Mouse (Mus musculus) heart, postnatal 0 days (tissue): ENCODE measurements around the gene Med17. TPM values are rescaled to one million over a fixed set of nuclear protein-coding genes. Genes with fewer than 3 reads are reported as not detected.
"Not testable (repeated sequence)": the region's sequence is repeated elsewhere in the genome, so short reads cannot be mapped to it uniquely, and the experiment has no call there.

Experiments
- ATAC-seq: fragments of 200-750 bp; cut with Nextera tagmentation; 2 replicates; pipeline ENCODE4 v1.8.0; 2017; ENCODE audit warnings: low read depth, moderate number of reproducible peaks, moderate library complexity; ENCODE audit not compliant: insufficient read depth
- DNase-seq: peaks from one replicate; pipeline ENCODE4 v3.0.0-alpha.2; 2016; ENCODE audit warnings: low spot score
- H3K27ac ChIP-seq: fragments of 300-500 bp; sonication (generic); 2 replicates; pipeline ENCODE4 v1.5.1; 2014; ENCODE audit warnings: low read depth, mild to moderate bottlenecking
- H3K27me3 ChIP-seq: fragments of 300-500 bp; sonication (generic); 2 replicates; pipeline ENCODE4 v1.6.1; 2014; ENCODE audit warnings: low read length, mixed read lengths; ENCODE audit not compliant: control insufficient read depth, insufficient read depth
- H3K36me3 ChIP-seq: fragments of 300-500 bp; sonication (generic); replicated peaks from 2 replicates; pipeline ENCODE4 v1.6.1; 2014; ENCODE audit warnings: low read length, mixed read lengths; ENCODE audit not compliant: control insufficient read depth, insufficient read depth
- H3K4me1 ChIP-seq: fragments of 300-500 bp; sonication (generic); 2 replicates; pipeline ENCODE4 v1.6.1; 2014; ENCODE audit warnings: antibody characterized with exemption; ENCODE audit not compliant: control insufficient read depth, insufficient read depth
- H3K4me2 ChIP-seq: fragments of 300-500 bp; sonication (generic); 2 replicates; pipeline ENCODE4 v1.6.1; 2014; ENCODE audit warnings: low read depth, mild to moderate bottlenecking, low read length, moderate library complexity
- H3K4me3 ChIP-seq: fragments of 300-500 bp; sonication (generic); 2 replicates; pipeline ENCODE4 v1.5.1; 2014; ENCODE audit warnings: low read depth, low read length
- H3K9ac ChIP-seq: fragments of 300-500 bp; sonication (generic); replicated peaks from 2 replicates; pipeline ENCODE4 v1.6.1; 2014; ENCODE audit warnings: low read depth, low read length, mixed read lengths
- H3K9me3 ChIP-seq: fragments of 300-500 bp; sonication (generic); replicated peaks from 2 replicates; pipeline ENCODE4 v1.6.1; 2016; ENCODE audit warnings: low read length; ENCODE audit not compliant: control insufficient read depth
- CTCF ChIP-seq: IDR thresholded peaks from 2 replicates; pipeline ENCODE4 v1.5.1; 2016; ENCODE audit warnings: antibody characterized with exemption, control low read depth, low read depth
- EP300 ChIP-seq: IDR thresholded peaks from 2 replicates; pipeline ENCODE4 v1.6.1; 2016; ENCODE audit warnings: antibody characterized with exemption, low read depth
- WGBS: fragments of 180-500 bp; shearing (Covaris S2); extraction: QIAGEN DNeasy Blood & Tissue Kit; methylation state at CpG from one replicate; pipeline ENCODE4 v1.1.7; 2014; 5-methylcytosine and 5-hydroxymethylcytosine counted together
- polyA plus RNA-seq: library from polyadenylated mRNA; unstranded; fragments of >200 nt; fragmentation: Nextera tagmentation; extraction: Ambion mirVana; gene quantifications from 2 replicates; pipeline ENCODE4 v1.2.1, GENCODE M21; 2015
- total RNA-seq: library from RNA; depleted of rRNA; stranded (reverse); fragments of >200 nt; gene quantifications from 2 replicates; pipeline ENCODE4 v1.2.3, GENCODE M21; 2014; ENCODE audit warnings: low replicate concordance

The Med17 gene
- total and polyA plus RNA-seq, 2 experiments from 2014 or later: 11.9 to 14.8 TPM

DNA sequence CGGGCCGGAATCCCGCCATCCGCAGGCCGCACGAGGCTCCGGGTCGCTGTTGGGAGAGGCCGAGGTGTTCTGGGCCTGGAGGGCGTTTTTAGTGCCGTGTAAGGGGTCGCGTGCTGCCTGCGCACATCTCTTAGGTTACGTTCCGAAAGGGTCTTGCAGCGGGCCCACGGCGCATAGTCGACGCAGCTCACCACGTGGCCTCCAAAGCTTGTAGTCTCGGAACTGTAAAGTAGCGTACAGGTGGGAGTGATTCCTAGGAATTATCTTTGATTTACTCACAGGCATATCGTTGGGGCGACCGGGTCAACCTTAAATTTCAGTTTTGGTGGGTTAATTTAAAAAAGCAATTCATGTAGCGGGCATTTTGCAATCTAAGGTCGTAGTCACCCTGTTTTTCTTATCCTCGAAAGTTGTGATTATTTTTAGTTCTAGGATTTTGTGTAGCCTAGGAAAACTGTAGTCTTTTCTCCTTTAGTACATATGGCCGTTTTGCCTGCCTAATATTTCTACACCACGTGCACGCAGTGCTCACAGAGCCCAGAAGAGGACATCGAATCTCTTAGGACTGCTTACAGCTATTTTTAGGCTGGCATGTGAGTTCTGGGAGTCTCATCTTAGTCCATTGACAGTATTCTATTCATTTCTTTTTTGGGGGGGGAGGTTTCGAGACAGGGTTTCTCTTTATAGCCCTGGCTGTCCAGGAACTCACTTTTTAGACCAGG is 26.8 kb upstream of the Med17 start, which contains the start of gene 4931406C07Rik:
TSS of gene 4931406C07Rik (minus strand) at position 51 of the 722 bp plus-strand sequence.
- TF ChIP-seq EP300: no peak; the same call in 1 of the 2 replicates
- no peak for TF ChIP-seq CTCF
- DNase-seq (peak; percentile 33), ATAC-seq (peak; percentile 66)
- Histone ChIP-seq H3K36me3 (peaks cover 31% of the 10 kb centered on the region), H3K4me2 (peak within 1 kb of the TSS; percentile 77), H3K9me3 (no peaks in the 10 kb centered on the region), H3K27ac (peak within 1 kb of the TSS; percentile 93), H3K9ac (peak within 1 kb of the TSS; percentile 93), H3K27me3 (no peaks in the 10 kb centered on the region), H3K4me3 (peak within 1 kb of the TSS; percentile 85), H3K4me1 (peaks cover 36% of the 10 kb centered on the region)
- WGBS: under 1% methylated on average over 35 of the region's 35 CpGs

DNA sequence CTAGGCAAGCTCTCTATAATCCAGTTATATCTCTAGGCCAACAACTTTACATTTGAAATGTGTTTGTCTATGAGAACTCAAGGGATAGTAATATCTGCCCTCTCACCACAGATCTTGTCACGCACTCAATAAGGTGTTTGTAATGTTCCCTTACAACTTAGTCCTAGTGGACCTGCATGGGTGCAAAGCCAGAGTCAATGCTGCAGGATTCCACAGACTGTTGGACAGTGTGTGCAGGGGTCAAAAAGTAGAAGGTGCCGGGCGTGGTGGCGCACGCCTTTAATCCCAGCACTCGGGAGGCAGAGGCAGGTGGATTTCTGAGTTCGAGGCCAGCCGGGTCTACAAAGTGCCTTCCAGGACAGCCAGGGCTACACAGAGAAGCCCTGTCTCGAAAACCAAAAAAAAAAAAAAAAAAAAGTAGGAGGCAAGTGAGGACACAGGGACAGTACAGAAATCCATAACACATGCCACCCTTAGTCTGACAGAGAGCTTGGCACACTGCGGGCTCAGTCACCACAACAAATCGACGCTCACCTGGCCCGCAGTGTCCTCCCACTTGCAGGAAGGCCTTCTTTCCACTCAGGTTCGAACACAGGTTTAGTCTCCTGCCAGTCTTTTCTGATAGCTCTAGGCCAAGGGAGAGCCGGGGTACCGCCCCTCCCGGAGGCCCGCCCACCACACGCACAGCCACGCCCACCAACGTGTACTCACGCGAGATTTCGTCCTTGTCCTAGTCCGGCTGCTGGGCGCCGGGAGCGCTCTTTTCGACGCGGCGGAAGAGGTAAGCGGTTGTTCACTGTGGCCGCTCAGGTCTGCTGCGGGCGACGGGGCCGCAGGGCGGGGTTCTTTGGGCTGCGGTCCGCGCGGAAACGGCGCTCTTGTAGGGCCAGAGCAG is 26.0 kb upstream of the Med17 start, which contains the start of gene Taf1d:
TSS of gene Taf1d (plus strand) at position 712 of the 895 bp plus-strand sequence.
- ATAC-seq (peak; percentile 97), DNase-seq (peak; percentile 90)
- Histone ChIP-seq H3K4me1 (peaks cover 36% of the 10 kb centered on the region), H3K27ac (peak within 1 kb of the TSS; percentile 93), H3K36me3 (peaks cover 26% of the 10 kb centered on the region), H3K4me2 (peak within 1 kb of the TSS; percentile 77), H3K4me3 (peak within 1 kb of the TSS; percentile 85), H3K9me3 (no peaks in the 10 kb centered on the region), H3K27me3 (no peaks in the 10 kb centered on the region), H3K9ac (peak within 1 kb of the TSS; percentile 93)
- peak; percentile 72 for TF ChIP-seq EP300
- no peak for TF ChIP-seq CTCF
- WGBS: 11% methylated on average over 45 of the region's 45 CpGs

DNA sequence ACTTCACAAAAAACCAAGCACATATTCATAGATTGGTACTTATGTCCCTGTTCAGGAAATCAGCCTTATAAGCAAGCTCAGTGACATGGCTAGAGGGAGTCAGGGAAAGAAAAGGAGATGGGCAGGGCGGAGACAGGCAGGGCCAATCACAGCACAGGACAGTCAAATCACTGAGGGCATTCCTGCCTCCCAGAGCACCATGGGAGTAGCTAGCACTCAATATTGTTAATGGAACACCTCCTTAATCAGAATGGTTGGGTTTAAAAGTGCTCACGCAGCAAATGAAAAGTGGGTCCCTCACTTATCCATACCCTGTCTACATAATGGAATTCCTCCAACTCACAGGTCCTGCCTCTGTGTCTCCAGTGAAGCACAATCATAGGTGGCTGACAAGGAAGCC is 23.1 kb upstream of the Med17 start:
- Histone ChIP-seq H3K4me1 (peaks cover 21% of the 10 kb centered on the region), H3K27me3 (no peaks in the 10 kb centered on the region), H3K36me3 (no peaks in the 10 kb centered on the region), H3K4me3 (no peak overlapping the region), H3K9ac (no peak overlapping the region), H3K9me3 (no peaks in the 10 kb centered on the region), H3K27ac (no peak overlapping the region), H3K4me2 (no peak overlapping the region)
- WGBS: 74% methylated on average over 2 of the region's 2 CpGs
- no peak for DNase-seq
- no peak for ATAC-seq
- no peak for TF ChIP-seq CTCF

DNA sequence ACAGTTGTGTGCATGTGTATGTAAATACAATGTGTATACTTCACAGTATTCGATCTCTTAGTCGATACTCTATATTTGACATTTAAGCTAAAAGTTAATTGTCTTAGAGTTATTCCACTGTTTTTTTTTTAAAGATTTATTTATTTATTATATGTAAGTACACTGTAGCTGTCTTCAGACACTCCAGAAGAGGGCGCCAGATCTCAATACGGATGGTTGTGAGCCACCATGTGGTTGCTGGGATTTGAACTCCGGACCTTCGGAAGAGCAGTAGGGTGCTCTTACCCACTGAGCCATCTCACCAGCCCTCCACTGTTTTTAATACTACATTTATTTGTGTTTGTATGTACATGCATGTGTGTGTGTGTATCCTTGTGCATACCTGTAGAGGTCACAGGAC is 22.3 kb upstream of the Med17 start:
- not testable (repeated sequence) for H3K9me3 ChIP-seq, H3K4me2 ChIP-seq, H3K36me3 ChIP-seq, DNase-seq, H3K9ac ChIP-seq, H3K27me3 ChIP-seq, H3K4me3 ChIP-seq, ATAC-seq, H3K27ac ChIP-seq
- 80% methylated on average over 6 of the region's 6 CpGs for WGBS
- peaks cover 12% of the 10 kb centered on the region for H3K4me1 ChIP-seq

DNA sequence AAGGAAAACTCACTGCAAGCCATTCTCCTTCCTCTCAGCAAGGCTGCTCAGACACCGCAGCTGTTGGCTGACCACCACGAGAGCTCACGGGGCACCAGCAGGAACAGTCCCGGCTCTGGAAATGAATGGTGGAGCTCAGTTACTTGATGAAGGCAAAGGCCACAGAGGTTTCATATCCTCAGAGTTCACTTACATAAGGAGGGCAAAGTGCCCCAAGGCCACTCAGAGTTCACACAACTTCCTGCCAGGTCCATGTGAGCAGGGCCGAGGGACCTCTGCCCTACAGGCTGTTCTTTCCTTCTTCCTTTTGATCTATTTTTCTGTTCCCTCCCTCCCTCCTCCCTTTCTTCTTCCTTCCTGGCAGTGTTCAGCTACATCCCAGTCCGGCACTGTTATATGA is 21.7 kb upstream of the Med17 start:
- H3K4me1 ChIP-seq: 0 out of 2 replicates have a peak, but pooled peaks cover 6% of the 10 kb centered on the region
- no peaks in the 10 kb centered on the region for H3K9me3 ChIP-seq
- TF ChIP-seq EP300 (no peak), CTCF (no peak)
- WGBS: 64% methylated on average over 6 of the region's 6 CpGs
- ATAC-seq: no peak
- no peaks in the 10 kb centered on the region for H3K27me3 ChIP-seq
- H3K4me2 ChIP-seq: peak overlapping the region; percentile 7
- no peak overlapping the region for H3K4me3 ChIP-seq
- no peak overlapping the region; the same call in 1 of the 2 replicates for H3K9ac ChIP-seq
- H3K27ac ChIP-seq: peak overlapping the region; percentile 62
- DNase-seq: peak; percentile 29
- 0 out of 2 replicates have a peak, but pooled peaks cover 6% of the 10 kb centered on the region for H3K36me3 ChIP-seq
